In genomic region chr3:63964922-63965249, GRCm38 (mm10) we compare ENCODE assay signal across 8 mouse cellular contexts. TPM values are rescaled to one million over a fixed set of nuclear protein-coding genes. Genes with fewer than 3 reads are reported as not detected.
DNase-seq lines count a peak whose midpoint lies in the region; ATAC-seq and TF ChIP-seq lines count a peak whose summit lies in the region.

No protein-coding gene starts in this region.

- peak overlapping the region; percentile 91 for H3K4me3 ChIP-seq in kidney, embryonic 15.5 days (replicated peaks)
- peak overlapping the region; percentile 91 for H3K4me3 ChIP-seq in embryonic facial prominence, embryonic 13.5 days
- peak overlapping the region; percentile 82 for H3K4me3 ChIP-seq in intestine, embryonic 15.5 days (replicated peaks)
- H3K4me3 ChIP-seq in midbrain, postnatal 0 days (ENCODE audit: low read depth, low read length), result peak overlapping the region; percentile 95; the same call in 1 of the 2 replicates

- no peak overlapping the region for H3K9ac ChIP-seq in kidney, embryonic 15.5 days
- H3K9ac ChIP-seq in embryonic facial prominence, embryonic 13.5 days, result no peak overlapping the region
- H3K9ac ChIP-seq in intestine, embryonic 15.5 days, result no peak overlapping the region
- H3K9ac ChIP-seq in midbrain, postnatal 0 days (replicated peaks; ENCODE audit: low read length, poor library complexity, severe bottlenecking), result no peak overlapping the region

- peak overlapping the region; percentile 92; the same call in 1 of the 2 replicates for H3K27ac ChIP-seq in kidney, embryonic 15.5 days
- peak overlapping the region; percentile 88 for H3K27ac ChIP-seq in embryonic facial prominence, embryonic 13.5 days
- no peak overlapping the region for H3K27ac ChIP-seq in intestine, embryonic 15.5 days
- H3K27ac ChIP-seq in midbrain, postnatal 0 days (ENCODE audit: low read depth, low read length), result peak overlapping the region; percentile 64; the same call in 1 of the 2 replicates

- H3K9me3 ChIP-seq in kidney, embryonic 15.5 days (replicated peaks), result no peaks in the 10 kb centered on the region
- no peaks in the 10 kb centered on the region for H3K9me3 ChIP-seq in embryonic facial prominence, embryonic 13.5 days
- no peaks in the 10 kb centered on the region for H3K9me3 ChIP-seq in intestine, embryonic 15.5 days
- H3K9me3 ChIP-seq in midbrain, postnatal 0 days (ENCODE audit: low read length), result no peaks in the 10 kb centered on the region

- peaks cover 7% of the 10 kb centered on the region for H3K27me3 ChIP-seq in kidney, embryonic 15.5 days
- H3K27me3 ChIP-seq in embryonic facial prominence, embryonic 13.5 days, result peaks cover 13% of the 10 kb centered on the region; the same call in 1 of the 2 replicates
- H3K27me3 ChIP-seq in intestine, embryonic 15.5 days (replicated peaks), result 0 out of 2 replicates have a peak, but pooled peaks cover 3% of the 10 kb centered on the region
- H3K27me3 ChIP-seq in midbrain, postnatal 0 days (ENCODE audit: insufficient read depth, low read length), result 0 out of 2 replicates have a peak, but pooled peaks cover 5% of the 10 kb centered on the region

- H3K36me3 ChIP-seq in kidney, embryonic 15.5 days, result no peaks in the 10 kb centered on the region
- H3K36me3 ChIP-seq in embryonic facial prominence, embryonic 13.5 days, result no peaks in the 10 kb centered on the region
- no peaks in the 10 kb centered on the region for H3K36me3 ChIP-seq in intestine, embryonic 15.5 days
- no peaks in the 10 kb centered on the region for H3K36me3 ChIP-seq in midbrain, postnatal 0 days (ENCODE audit: insufficient read depth, low read length)

- peaks cover 11% of the 10 kb centered on the region for H3K4me1 ChIP-seq in kidney, embryonic 15.5 days
- peaks cover 15% of the 10 kb centered on the region for H3K4me1 ChIP-seq in embryonic facial prominence, embryonic 13.5 days
- 0 out of 2 replicates have a peak, but pooled peaks cover 4% of the 10 kb centered on the region for H3K4me1 ChIP-seq in intestine, embryonic 15.5 days (replicated peaks)
- peaks cover 9% of the 10 kb centered on the region; the same call in 1 of the 2 replicates for H3K4me1 ChIP-seq in midbrain, postnatal 0 days (ENCODE audit: insufficient read depth, low read length)

- 83% methylated on average over 6 of the region's 6 CpGs for WGBS in kidney, embryonic 15.5 days
- 78% methylated on average over 6 of the region's 6 CpGs for WGBS in embryonic facial prominence, embryonic 13.5 days
- WGBS in intestine, embryonic 15.5 days, result 79% methylated on average over 6 of the region's 6 CpGs
- 82% methylated on average over 6 of the region's 6 CpGs for WGBS in midbrain, postnatal 0 days

- peak overlapping the region; percentile 81 for H3K4me2 ChIP-seq in kidney, embryonic 15.5 days
- H3K4me2 ChIP-seq in embryonic facial prominence, embryonic 13.5 days, result peak overlapping the region; percentile 84
- peak overlapping the region; percentile 77 for H3K4me2 ChIP-seq in intestine, embryonic 15.5 days (replicated peaks)
- H3K4me2 ChIP-seq in midbrain, postnatal 0 days (ENCODE audit: low read depth, low read length, poor library complexity, severe bottlenecking), result peak overlapping the region; percentile 74

- ATAC-seq in kidney, embryonic 15.5 days (replicated peaks; ENCODE audit: low FRiP score), result no peak
- no peak for ATAC-seq in embryonic facial prominence, embryonic 13.5 days (ENCODE audit: insufficient number of reproducible peaks, insufficient read depth, low FRiP score, low TSS enrichment, low read depth)
- no peak for ATAC-seq in intestine, embryonic 15.5 days
- ATAC-seq in midbrain, postnatal 0 days (ENCODE audit: low FRiP score), result no peak

- no peak for TF ChIP-seq CTCF in midbrain, postnatal 0 days (IDR thresholded peaks at IDR 0.05)

- no peak for DNase-seq in kidney, adult 18-20 months
- no peak for DNase-seq in midbrain, postnatal 0 days (ENCODE audit: low spot score)
- no peak for DNase-seq in spleen, postnatal 14 days (ENCODE audit: low spot score in 2 of 2)
- no peak for DNase-seq in right cerebral cortex, adult 18-20 months
- DNase-seq in right cerebral cortex, postnatal 25 days, result no peak

RNA-seq across cellular contexts. Expression of gene Slc33a1, which starts 0.3 kb away (rescaled TPM):
- polyA plus RNA-seq in kidney, embryonic 15.5 days (2015; fragmentation: Nextera tagmentation; extraction: Ambion mirVana), result 23.6 and 27.6 TPM in 2 replicates
- polyA plus RNA-seq in embryonic facial prominence, embryonic 13.5 days (2015; fragmentation: Nextera tagmentation; extraction: Ambion mirVana), result 15.4 and 16.9 TPM in 2 replicates
- polyA plus RNA-seq in intestine, embryonic 15.5 days (2015; fragmentation: Nextera tagmentation; extraction: Ambion mirVana), result 24.0 TPM in 2 replicates
- total RNA-seq in midbrain, postnatal 0 days (2014; rRNA removed), result 51.7 and 54.5 TPM in 2 replicates
- 15.7 and 16.0 TPM in 2 replicates for polyA plus RNA-seq in midbrain, postnatal 0 days (2015; fragmentation: Nextera tagmentation; extraction: Ambion mirVana)

RNA-seq across cellular contexts. Expression of gene Gmps, which starts 11.0 kb away (rescaled TPM):
- polyA plus RNA-seq in kidney, embryonic 15.5 days (2015; fragmentation: Nextera tagmentation; extraction: Ambion mirVana), result 48.5 and 49.9 TPM in 2 replicates
- polyA plus RNA-seq in embryonic facial prominence, embryonic 13.5 days (2015; fragmentation: Nextera tagmentation; extraction: Ambion mirVana), result 47.7 and 51.0 TPM in 2 replicates
- 37.3 and 42.6 TPM in 2 replicates for polyA plus RNA-seq in intestine, embryonic 15.5 days (2015; fragmentation: Nextera tagmentation; extraction: Ambion mirVana)
- total RNA-seq in midbrain, postnatal 0 days (2014; rRNA removed), result 40.9 and 57.9 TPM in 2 replicates
- polyA plus RNA-seq in midbrain, postnatal 0 days (2015; fragmentation: Nextera tagmentation; extraction: Ambion mirVana), result 40.7 and 46.2 TPM in 2 replicates

RNA-seq across cellular contexts. Expression of gene E130311K13Rik, which starts 35.6 kb away (rescaled TPM):
- 5.7 and 6.8 TPM in 2 replicates for polyA plus RNA-seq in kidney, embryonic 15.5 days (2015; fragmentation: Nextera tagmentation; extraction: Ambion mirVana)
- polyA plus RNA-seq in embryonic facial prominence, embryonic 13.5 days (2015; fragmentation: Nextera tagmentation; extraction: Ambion mirVana), result 8.6 and 8.9 TPM in 2 replicates
- polyA plus RNA-seq in intestine, embryonic 15.5 days (2015; fragmentation: Nextera tagmentation; extraction: Ambion mirVana), result 5.0 and 6.1 TPM in 2 replicates
- total RNA-seq in midbrain, postnatal 0 days (2014; rRNA removed), result 10.3 and 10.6 TPM in 2 replicates
- polyA plus RNA-seq in midbrain, postnatal 0 days (2015; fragmentation: Nextera tagmentation; extraction: Ambion mirVana), result 10.9 and 11.6 TPM in 2 replicates
